Mouse (Mus musculus): ENCODE measurements around the gene Scnn1a. TPM values are rescaled to one million over a fixed set of nuclear protein-coding genes. Genes with fewer than 3 reads are reported as not detected.

The Scnn1a gene
- polyA plus RNA-seq, 1 experiment from 2014 or later: 0.93 TPM

DNA sequence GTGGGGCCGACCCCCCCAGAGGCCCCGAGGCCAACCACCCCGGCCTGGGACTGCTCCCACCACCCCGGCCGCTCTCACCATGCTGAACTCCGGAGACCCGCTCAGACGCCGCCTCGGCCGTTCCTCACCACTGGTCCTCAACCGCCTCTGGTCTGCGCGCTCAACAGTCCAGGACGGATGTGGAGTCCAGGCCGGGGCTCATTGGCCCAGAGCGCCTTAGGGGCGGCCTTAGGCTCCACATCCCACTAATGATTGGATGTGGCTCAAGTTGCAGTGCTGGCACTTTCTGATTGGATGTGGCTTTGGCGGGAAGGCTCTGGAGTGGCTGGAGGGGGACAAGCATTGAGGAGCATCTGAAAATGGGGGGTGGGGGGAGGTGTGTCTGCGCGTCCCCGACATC is 34.6 kb upstream of the Scnn1a start, which contains the start of gene Tuba3a:
TSS of gene Tuba3a (minus strand) at position 153 of the 400 bp plus-strand sequence.
- Histone ChIP-seq H3K27me3 (ENCODE audit: control insufficient read depth, insufficient read depth, low read length) (no peaks in the 10 kb centered on the region), H3K4me1 (ENCODE audit: control insufficient read depth, insufficient read depth, low read length) (no peaks in the 10 kb centered on the region), H3K36me3 (ENCODE audit: control insufficient read depth, insufficient read depth, low read length) (no peaks in the 10 kb centered on the region), H3K9me3 (replicated peaks; ENCODE audit: control insufficient read depth, low read length) (no peaks in the 10 kb centered on the region), H3K4me3 (ENCODE audit: low read depth, low read length) (no peak within 1 kb of the TSS), H3K27ac (ENCODE audit: low read depth, low read length) (no peak within 1 kb of the TSS), H3K9ac (ENCODE audit: low read depth, low read length) (no peak within 1 kb of the TSS), H3K4me2 (no peak within 1 kb of the TSS)
- WGBS (ENCODE audit: insufficient replicate concordance): 91% methylated on average over 22 of the region's 22 CpGs
- ATAC-seq (replicated peaks; ENCODE audit: insufficient number of reproducible peaks, low FRiP score, low TSS enrichment): no peak

DNA sequence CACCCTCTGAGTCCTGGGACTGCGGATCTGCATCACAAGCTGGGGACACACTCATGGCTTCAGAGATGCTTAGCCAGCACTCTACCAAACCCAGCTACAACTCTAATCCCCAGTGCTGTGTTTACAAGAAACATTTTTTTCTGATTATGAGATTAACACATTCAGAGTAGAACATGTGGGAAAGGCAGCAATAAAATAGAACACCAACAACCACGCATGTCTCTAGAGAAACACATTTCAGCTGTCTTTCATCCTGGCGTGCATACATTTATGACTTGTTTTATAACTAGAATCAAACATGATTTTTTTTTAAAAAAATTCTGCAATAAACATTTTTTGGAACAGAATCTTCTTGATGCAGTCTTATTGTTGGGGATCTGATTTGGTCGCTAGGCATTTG is 33.5 kb upstream of the Scnn1a start:
- H3K27ac ChIP-seq (ENCODE audit: low read depth, low read length): no peak overlapping the region
- H3K4me2 ChIP-seq: no peak overlapping the region
- no peaks in the 10 kb centered on the region for H3K27me3 ChIP-seq (ENCODE audit: control insufficient read depth, insufficient read depth, low read length)
- H3K9ac ChIP-seq (ENCODE audit: low read depth, low read length): no peak overlapping the region
- H3K9me3 ChIP-seq (replicated peaks; ENCODE audit: control insufficient read depth, low read length): no peaks in the 10 kb centered on the region
- no peak overlapping the region for H3K4me3 ChIP-seq (ENCODE audit: low read depth, low read length)
- H3K36me3 ChIP-seq (ENCODE audit: control insufficient read depth, insufficient read depth, low read length): no peaks in the 10 kb centered on the region
- H3K4me1 ChIP-seq (ENCODE audit: control insufficient read depth, insufficient read depth, low read length): no peaks in the 10 kb centered on the region
- 80% methylated on average over 4 of the region's 4 CpGs for WGBS (ENCODE audit: insufficient replicate concordance)
- no peak for ATAC-seq (replicated peaks; ENCODE audit: insufficient number of reproducible peaks, low FRiP score, low TSS enrichment)

DNA sequence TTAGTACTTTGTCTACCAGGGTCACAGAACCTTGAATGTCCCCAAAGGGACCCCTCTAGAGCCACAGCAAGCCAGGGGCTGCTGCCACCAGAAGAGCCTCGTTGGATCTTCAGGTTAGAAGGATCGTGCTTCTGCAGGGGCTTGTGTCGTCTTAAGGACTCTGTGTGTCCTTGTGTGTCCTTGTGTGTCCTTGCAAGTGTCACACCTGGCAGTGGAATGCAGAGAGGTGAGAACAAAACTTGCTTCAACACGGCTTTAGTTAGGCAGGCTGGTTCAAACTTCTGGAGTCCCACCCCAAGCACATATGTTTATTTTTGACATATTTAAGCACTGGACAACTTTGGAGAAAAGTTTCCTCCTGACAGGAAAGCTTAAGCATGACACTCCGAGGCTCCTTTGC is 31.7 kb upstream of the Scnn1a start:
- Histone ChIP-seq H3K9me3 (replicated peaks; ENCODE audit: control insufficient read depth, low read length) (no peaks in the 10 kb centered on the region), H3K9ac (ENCODE audit: low read depth, low read length) (no peak overlapping the region), H3K36me3 (ENCODE audit: control insufficient read depth, insufficient read depth, low read length) (no peaks in the 10 kb centered on the region), H3K27ac (ENCODE audit: low read depth, low read length) (no peak overlapping the region), H3K4me2 (no peak overlapping the region), H3K4me3 (ENCODE audit: low read depth, low read length) (no peak overlapping the region), H3K4me1 (ENCODE audit: control insufficient read depth, insufficient read depth, low read length) (no peaks in the 10 kb centered on the region), H3K27me3 (ENCODE audit: control insufficient read depth, insufficient read depth, low read length) (no peaks in the 10 kb centered on the region)
- 59% methylated on average over 5 of the region's 5 CpGs for WGBS (ENCODE audit: insufficient replicate concordance)
- ATAC-seq (replicated peaks; ENCODE audit: insufficient number of reproducible peaks, low FRiP score, low TSS enrichment): no peak

DNA sequence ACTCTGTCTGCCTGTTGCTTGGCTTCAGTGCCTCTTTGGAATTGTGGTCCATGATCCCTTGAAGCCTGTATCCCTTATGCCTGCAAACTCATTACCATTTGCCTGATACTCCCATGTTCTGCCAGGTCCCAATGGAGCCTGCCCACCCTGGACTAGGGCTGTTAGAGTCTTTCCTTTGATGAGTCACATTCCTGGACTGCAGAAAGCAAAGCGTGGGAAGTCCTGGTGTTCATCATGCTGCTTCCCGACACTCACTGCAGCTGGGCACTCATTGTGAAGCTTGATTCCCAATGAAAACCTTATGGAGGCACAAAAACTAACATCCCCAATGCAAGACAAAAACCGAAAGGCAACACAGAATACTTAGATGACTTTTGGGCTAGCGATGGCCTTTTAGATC is 29.1 kb upstream of the Scnn1a start:
- Histone ChIP-seq H3K9ac (ENCODE audit: low read depth, low read length) (no peak overlapping the region), H3K4me2 (no peak overlapping the region), H3K4me1 (ENCODE audit: control insufficient read depth, insufficient read depth, low read length) (no peaks in the 10 kb centered on the region), H3K9me3 (replicated peaks; ENCODE audit: control insufficient read depth, low read length) (no peaks in the 10 kb centered on the region), H3K27ac (ENCODE audit: low read depth, low read length) (no peak overlapping the region), H3K36me3 (ENCODE audit: control insufficient read depth, insufficient read depth, low read length) (no peaks in the 10 kb centered on the region), H3K27me3 (ENCODE audit: control insufficient read depth, insufficient read depth, low read length) (no peaks in the 10 kb centered on the region), H3K4me3 (ENCODE audit: low read depth, low read length) (no peak overlapping the region)
- ATAC-seq (replicated peaks; ENCODE audit: insufficient number of reproducible peaks, low FRiP score, low TSS enrichment): no peak
- WGBS (ENCODE audit: insufficient replicate concordance): 62% methylated on average over 4 of the region's 4 CpGs

DNA sequence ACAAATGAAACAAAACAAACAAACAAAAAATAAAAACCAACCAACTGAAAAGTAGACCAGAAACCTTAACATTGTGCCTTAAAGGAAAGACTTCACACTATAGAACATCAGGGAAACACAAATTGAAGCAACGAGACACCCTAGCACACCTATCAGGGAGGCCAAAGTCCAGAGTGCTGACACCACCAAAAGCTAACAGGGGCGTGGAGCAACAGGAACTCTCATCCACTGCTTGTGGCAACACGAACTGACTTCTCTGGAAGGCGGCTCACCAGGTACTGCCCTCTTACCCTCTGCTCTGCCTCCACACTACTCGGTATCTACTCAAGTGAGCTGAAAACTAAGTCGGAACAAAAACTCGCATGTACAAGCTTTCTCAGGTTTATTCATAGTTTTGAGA is 28.2 kb upstream of the Scnn1a start:
- Histone ChIP-seq H3K4me1 (ENCODE audit: control insufficient read depth, insufficient read depth, low read length) (no peaks in the 10 kb centered on the region), H3K4me3 (ENCODE audit: low read depth, low read length) (no peak overlapping the region), H3K36me3 (ENCODE audit: control insufficient read depth, insufficient read depth, low read length) (no peaks in the 10 kb centered on the region), H3K9me3 (replicated peaks; ENCODE audit: control insufficient read depth, low read length) (no peaks in the 10 kb centered on the region), H3K27me3 (ENCODE audit: control insufficient read depth, insufficient read depth, low read length) (no peaks in the 10 kb centered on the region), H3K4me2 (no peak overlapping the region), H3K9ac (ENCODE audit: low read depth, low read length) (no peak overlapping the region), H3K27ac (ENCODE audit: low read depth, low read length) (no peak overlapping the region)
- ATAC-seq (replicated peaks; ENCODE audit: insufficient number of reproducible peaks, low FRiP score, low TSS enrichment): no peak
- 86% methylated on average over 7 of the region's 7 CpGs for WGBS (ENCODE audit: insufficient replicate concordance)

DNA sequence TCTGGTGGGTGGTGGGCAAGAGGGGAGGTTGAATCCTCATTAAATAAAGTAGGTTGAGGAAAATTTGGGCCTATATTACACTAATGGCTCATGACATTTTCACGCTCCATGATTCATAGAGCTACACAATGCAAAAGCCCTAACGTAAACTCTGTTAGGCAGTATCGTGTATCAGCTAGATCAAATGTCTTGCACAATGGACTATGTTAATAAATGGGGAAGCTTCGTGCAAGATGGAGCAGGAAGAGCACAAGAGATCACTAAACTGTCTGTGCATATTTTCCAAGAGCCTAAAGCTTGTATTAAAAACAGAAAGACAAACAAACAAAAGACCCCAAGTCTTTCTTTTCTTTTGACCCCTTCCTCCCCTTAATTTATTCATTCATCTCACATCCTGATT is 26.4 kb upstream of the Scnn1a start:
- no peak overlapping the region for H3K27ac ChIP-seq (ENCODE audit: low read depth, low read length)
- no peak for ATAC-seq (replicated peaks; ENCODE audit: insufficient number of reproducible peaks, low FRiP score, low TSS enrichment)
- no peaks in the 10 kb centered on the region for H3K36me3 ChIP-seq (ENCODE audit: control insufficient read depth, insufficient read depth, low read length)
- no peak overlapping the region for H3K4me2 ChIP-seq
- no peaks in the 10 kb centered on the region for H3K9me3 ChIP-seq (replicated peaks; ENCODE audit: control insufficient read depth, low read length)
- no peak overlapping the region for H3K4me3 ChIP-seq (ENCODE audit: low read depth, low read length)
- 80% methylated on average over 4 of the region's 4 CpGs for WGBS (ENCODE audit: insufficient replicate concordance)
- H3K27me3 ChIP-seq (ENCODE audit: control insufficient read depth, insufficient read depth, low read length): no peaks in the 10 kb centered on the region
- H3K4me1 ChIP-seq (ENCODE audit: control insufficient read depth, insufficient read depth, low read length): no peaks in the 10 kb centered on the region
- no peak overlapping the region for H3K9ac ChIP-seq (ENCODE audit: low read depth, low read length)

DNA sequence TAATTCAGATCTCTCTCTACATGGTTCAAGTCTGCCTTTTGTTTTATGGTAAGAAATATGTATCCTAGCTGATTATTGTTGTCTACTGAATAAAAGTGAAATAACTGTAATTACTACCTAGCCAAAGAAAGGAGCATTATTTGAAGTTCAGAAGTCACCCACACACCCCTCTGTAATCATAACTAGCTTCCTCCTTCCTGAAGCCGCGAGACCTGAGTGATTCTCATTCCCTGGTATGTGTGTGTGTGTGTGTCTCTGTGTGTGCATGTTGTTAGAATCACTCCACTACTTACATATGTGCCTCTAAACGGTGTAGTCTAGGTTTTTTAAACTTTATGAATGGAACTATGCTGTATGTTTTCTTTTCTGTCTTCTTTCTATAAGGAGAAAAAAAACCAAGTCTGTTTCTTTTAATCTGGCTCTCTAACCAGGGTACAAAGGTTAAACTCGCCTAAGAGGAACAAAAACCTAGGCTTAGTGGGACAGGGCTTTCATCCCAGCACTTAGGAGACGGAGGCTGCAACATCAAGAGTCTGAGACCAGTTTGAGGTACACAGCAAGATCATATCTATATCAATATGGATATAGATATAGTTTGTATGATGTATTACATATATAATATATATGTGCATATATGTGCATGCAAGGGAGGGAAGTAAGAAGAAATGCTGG is 23.2 kb upstream of the Scnn1a start:
- Histone ChIP-seq H3K4me1 (ENCODE audit: control insufficient read depth, insufficient read depth, low read length) (no peaks in the 10 kb centered on the region), H3K9ac (ENCODE audit: low read depth, low read length) (no peak overlapping the region), H3K27ac (ENCODE audit: low read depth, low read length) (no peak overlapping the region), H3K4me2 (no peak overlapping the region), H3K9me3 (replicated peaks; ENCODE audit: control insufficient read depth, low read length) (no peaks in the 10 kb centered on the region), H3K27me3 (ENCODE audit: control insufficient read depth, insufficient read depth, low read length) (no peaks in the 10 kb centered on the region), H3K4me3 (ENCODE audit: low read depth, low read length) (no peak overlapping the region), H3K36me3 (ENCODE audit: control insufficient read depth, insufficient read depth, low read length) (no peaks in the 10 kb centered on the region)
- no peak for ATAC-seq (replicated peaks; ENCODE audit: insufficient number of reproducible peaks, low FRiP score, low TSS enrichment)
- 65% methylated on average over 5 of the region's 5 CpGs for WGBS (ENCODE audit: insufficient replicate concordance)

DNA sequence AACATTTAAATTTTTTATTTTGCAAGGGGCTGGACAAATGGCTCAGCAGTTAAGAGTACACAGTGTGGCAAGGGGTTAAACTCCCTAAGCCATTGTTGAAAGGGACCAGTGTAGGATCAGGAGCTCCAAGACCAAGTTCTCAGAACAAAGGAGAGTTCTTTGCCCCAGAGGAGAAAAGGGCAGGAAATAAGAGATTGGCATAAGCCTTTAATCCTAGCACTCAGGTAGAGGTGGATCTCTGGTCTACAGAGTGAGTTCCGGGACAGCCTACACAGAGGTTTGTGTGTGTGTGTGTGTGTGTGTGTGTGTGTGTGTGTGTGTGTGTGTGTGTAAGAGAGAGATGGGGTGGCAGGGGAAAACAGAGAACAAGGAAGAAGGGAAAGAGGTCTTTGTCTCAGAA is 19.5 kb upstream of the Scnn1a start:
- H3K9ac ChIP-seq (ENCODE audit: low read depth, low read length): no peak overlapping the region
- H3K36me3 ChIP-seq (ENCODE audit: control insufficient read depth, insufficient read depth, low read length): no peaks in the 10 kb centered on the region
- H3K27ac ChIP-seq (ENCODE audit: low read depth, low read length): no peak overlapping the region
- H3K9me3 ChIP-seq (replicated peaks; ENCODE audit: control insufficient read depth, low read length): no peaks in the 10 kb centered on the region
- no peak overlapping the region for H3K4me2 ChIP-seq
- no peak for ATAC-seq (replicated peaks; ENCODE audit: insufficient number of reproducible peaks, low FRiP score, low TSS enrichment)
- H3K4me1 ChIP-seq (ENCODE audit: control insufficient read depth, insufficient read depth, low read length): no peaks in the 10 kb centered on the region
- no peaks in the 10 kb centered on the region for H3K27me3 ChIP-seq (ENCODE audit: control insufficient read depth, insufficient read depth, low read length)
- H3K4me3 ChIP-seq (ENCODE audit: low read depth, low read length): no peak overlapping the region
- 73% methylated on average over 1 of the region's 1 CpGs for WGBS (ENCODE audit: insufficient replicate concordance)

DNA sequence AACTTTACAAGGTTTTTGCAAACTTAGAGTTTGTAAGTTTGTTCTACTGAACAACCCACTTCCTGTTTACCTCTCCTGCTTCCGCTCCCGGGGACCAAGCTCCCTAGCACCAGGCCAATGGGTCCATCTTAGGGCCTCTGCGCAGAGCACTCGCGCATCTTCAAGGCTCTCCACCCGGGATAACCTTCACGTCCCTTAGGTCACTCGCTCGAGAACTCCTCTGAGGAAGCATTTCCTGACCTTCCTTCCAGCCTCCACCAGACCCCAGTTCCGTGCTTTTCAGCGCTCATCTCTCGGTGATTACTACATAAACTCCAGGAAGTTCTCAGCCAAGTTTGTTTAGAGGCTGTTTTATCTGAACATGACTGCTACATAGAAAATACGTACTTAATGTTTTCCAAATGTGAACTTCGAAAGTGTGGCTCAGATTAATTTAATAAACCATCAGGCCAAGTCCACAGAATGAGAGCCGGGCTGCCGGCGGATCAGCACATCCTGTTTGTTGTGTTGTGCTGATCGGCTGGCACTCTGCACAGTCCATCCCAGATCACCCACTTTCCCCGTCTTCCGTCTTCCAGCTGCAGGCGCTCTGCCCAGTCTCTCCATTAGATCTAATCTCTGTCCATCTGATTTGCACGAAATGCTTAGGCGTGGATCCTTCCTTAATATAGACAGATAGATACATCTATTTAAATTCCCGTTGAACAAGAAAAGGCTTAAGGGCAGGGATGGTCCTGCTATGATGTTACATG is 18.1 kb upstream of the Scnn1a start:
- no peaks in the 10 kb centered on the region for H3K27me3 ChIP-seq (ENCODE audit: control insufficient read depth, insufficient read depth, low read length)
- H3K36me3 ChIP-seq (ENCODE audit: control insufficient read depth, insufficient read depth, low read length): peaks cover 4% of the 10 kb centered on the region
- H3K9ac ChIP-seq (ENCODE audit: low read depth, low read length): no peak overlapping the region
- no peaks in the 10 kb centered on the region for H3K9me3 ChIP-seq (replicated peaks; ENCODE audit: control insufficient read depth, low read length)
- H3K4me3 ChIP-seq (ENCODE audit: low read depth, low read length): no peak overlapping the region
- 84% methylated on average over 24 of the region's 24 CpGs for WGBS (ENCODE audit: insufficient replicate concordance)
- ATAC-seq (replicated peaks; ENCODE audit: insufficient number of reproducible peaks, low FRiP score, low TSS enrichment): no peak
- H3K27ac ChIP-seq (ENCODE audit: low read depth, low read length): no peak overlapping the region
- H3K4me2 ChIP-seq: no peak overlapping the region
- no peaks in the 10 kb centered on the region for H3K4me1 ChIP-seq (ENCODE audit: control insufficient read depth, insufficient read depth, low read length)
